Mouse (Mus musculus) forebrain, embryonic 13.5 days (tissue): Measurements from ENCODE around the gene Kdm6b. TPM values are rescaled to one million over a fixed set of nuclear protein-coding genes. Genes with fewer than 3 reads are reported as not detected.
A peak's percentile ranks its signal among the peaks of the same experiment; 100 is the strongest.

Experiments
- ATAC-seq: fragments of 200-750 bp; cut with Nextera tagmentation; 2 replicates; pipeline ENCODE4 v1.8.0; 2017
- H3K27ac ChIP-seq: fragments of 300-500 bp; sonication (generic); 2 replicates; pipeline ENCODE4 v1.5.1; 2015; ENCODE audit warnings: inconsistent platforms, mild to moderate bottlenecking, moderate library complexity
- H3K27me3 ChIP-seq: fragments of 300-500 bp; sonication (generic); 2 replicates; pipeline ENCODE4 v1.6.1; 2015; ENCODE audit warnings: mild to moderate bottlenecking, inconsistent platforms
- H3K36me3 ChIP-seq: fragments of 300-500 bp; sonication (generic); 2 replicates; pipeline ENCODE4 v1.6.1; 2015; ENCODE audit warnings: mild to moderate bottlenecking, inconsistent platforms; ENCODE audit not compliant: poor library complexity, severe bottlenecking
- H3K4me1 ChIP-seq: fragments of 300-500 bp; sonication (generic); 2 replicates; pipeline ENCODE4 v1.6.1; 2015; ENCODE audit warnings: inconsistent platforms
- H3K4me2 ChIP-seq: fragments of 300-500 bp; sonication (generic); 2 replicates; pipeline ENCODE4 v1.6.1; 2015; ENCODE audit warnings: inconsistent platforms, mild to moderate bottlenecking, moderate library complexity
- H3K4me3 ChIP-seq: fragments of 300-500 bp; sonication (generic); 2 replicates; pipeline ENCODE4 v1.5.1; 2015; ENCODE audit warnings: mild to moderate bottlenecking, inconsistent platforms
- H3K9ac ChIP-seq: fragments of 300-500 bp; sonication (generic); 2 replicates; pipeline ENCODE4 v1.6.1; 2015; ENCODE audit warnings: mild to moderate bottlenecking, inconsistent platforms
- H3K9me3 ChIP-seq: fragments of 300-500 bp; sonication (generic); replicated peaks from 2 replicates; pipeline ENCODE4 v1.6.1; 2016; ENCODE audit warnings: inconsistent platforms
- WGBS: fragments of 180-500 bp; shearing (Covaris S2); methylation state at CpG from one replicate; pipeline ENCODE4 v1.1.7; 2015; 5-methylcytosine and 5-hydroxymethylcytosine counted together
- polyA plus RNA-seq: library from polyadenylated mRNA; unstranded; fragments of >200 nt; fragmentation: Nextera tagmentation; extraction: Ambion mirVana; gene quantifications from 2 replicates; pipeline ENCODE4 v1.2.1, GENCODE M21; 2015

The Kdm6b gene
- polyA plus RNA-seq, 1 experiment from 2014 or later = 59.3 TPM

DNA sequence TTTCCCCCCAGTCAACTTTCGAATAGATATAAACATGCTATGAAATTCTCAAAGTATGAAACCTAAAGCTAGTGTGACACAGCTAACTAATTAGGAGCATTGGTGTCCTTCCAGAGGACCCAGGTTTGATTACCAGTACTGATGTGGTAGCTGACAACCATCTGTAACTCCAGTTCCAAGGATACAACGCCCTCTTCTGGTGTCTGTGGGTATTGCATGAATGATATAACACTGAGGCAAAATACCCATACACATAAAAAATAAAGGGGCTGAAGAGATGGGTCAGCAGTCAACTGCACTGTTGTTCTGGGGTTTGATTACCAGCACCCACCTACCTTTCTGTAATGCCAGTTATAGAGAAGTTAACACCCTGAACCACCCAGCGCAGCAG is 40.7 kb downstream of the Kdm6b start:
- no peak overlapping the region for H3K9ac ChIP-seq
- H3K27me3 ChIP-seq = no peaks in the 10 kb centered on the region
- H3K4me1 ChIP-seq = peaks cover 43% of the 10 kb centered on the region
- H3K36me3 ChIP-seq = 0 out of 2 replicates have a peak, but pooled peaks cover 5% of the 10 kb centered on the region
- no peak for ATAC-seq
- WGBS = 66% methylated on average over 3 of the region's 3 CpGs
- peak overlapping the region; percentile 85 for H3K27ac ChIP-seq
- H3K4me3 ChIP-seq = no peak overlapping the region
- no peaks in the 10 kb centered on the region for H3K9me3 ChIP-seq
- H3K4me2 ChIP-seq = no peak overlapping the region

- Histone ChIP-seq H3K27ac (peak overlapping the region; percentile 85), H3K4me1 (peaks cover 48% of the 10 kb centered on the region), H3K36me3 (0 out of 2 replicates have a peak, but pooled peaks cover 5% of the 10 kb centered on the region), H3K4me3 (peak overlapping the region; percentile 18), H3K9ac (no peak overlapping the region; the same call in 1 of the 2 replicates), H3K9me3 (no peaks in the 10 kb centered on the region), H3K27me3 (no peaks in the 10 kb centered on the region), H3K4me2 (peak overlapping the region; percentile 45)
- 46% methylated on average over 12 of the region's 12 CpGs for WGBS
- peak; percentile 26; the same call in 1 of the 2 replicates for ATAC-seq
Measured at GRCm38 (mm10) chr11:69372056-69372779, 41.3 kb downstream of the Kdm6b start.

DNA sequence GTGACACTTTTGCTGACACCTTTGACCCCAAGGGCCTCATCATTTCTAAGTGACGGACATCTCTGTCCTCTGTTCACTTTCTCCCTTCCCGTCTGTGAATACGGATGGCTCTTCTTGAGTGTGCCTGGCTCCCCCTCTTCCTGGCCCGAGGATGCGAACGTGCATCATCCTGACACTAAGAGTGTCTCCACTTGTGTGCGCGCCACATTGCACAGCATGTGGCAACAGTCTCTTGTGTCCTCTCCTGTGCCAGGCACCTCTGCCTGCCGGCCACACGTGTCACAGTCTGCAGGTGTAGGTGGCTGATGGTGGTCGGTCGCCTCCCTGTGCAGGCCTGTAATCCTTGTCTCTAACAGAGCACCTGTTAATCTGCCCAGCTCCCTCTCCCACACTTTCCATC is 41.9 kb downstream of the Kdm6b start:
- H3K4me1 ChIP-seq = peaks cover 51% of the 10 kb centered on the region
- peak overlapping the region; percentile 30; the same call in 1 of the 2 replicates for H3K9ac ChIP-seq
- H3K27me3 ChIP-seq = no peaks in the 10 kb centered on the region
- 0 out of 2 replicates have a peak, but pooled peaks cover 5% of the 10 kb centered on the region for H3K36me3 ChIP-seq
- peak overlapping the region; percentile 45 for H3K4me2 ChIP-seq
- peak; percentile 25; the same call in 1 of the 2 replicates for ATAC-seq
- peak overlapping the region; percentile 85 for H3K27ac ChIP-seq
- 32% methylated on average over 12 of the region's 12 CpGs for WGBS
- H3K9me3 ChIP-seq = no peaks in the 10 kb centered on the region
- peak overlapping the region; percentile 18 for H3K4me3 ChIP-seq

- peaks cover 55% of the 10 kb centered on the region for H3K4me1 ChIP-seq
- H3K4me2 ChIP-seq = peak overlapping the region; percentile 45
- ATAC-seq = no peak
- no peaks in the 10 kb centered on the region for H3K9me3 ChIP-seq
- H3K4me3 ChIP-seq = 0 out of 2 replicates have a peak overlapping the region, but pooled peaks have one; percentile 11
- peak overlapping the region; percentile 85 for H3K27ac ChIP-seq
- 17% methylated on average over 9 of the region's 9 CpGs for WGBS
- no peaks in the 10 kb centered on the region for H3K27me3 ChIP-seq
- 0 out of 2 replicates have a peak, but pooled peaks cover 5% of the 10 kb centered on the region for H3K36me3 ChIP-seq
- peak overlapping the region; percentile 31; the same call in 1 of the 2 replicates for H3K9ac ChIP-seq
Measured at GRCm38 (mm10) chr11:69370817-69371215, 42.7 kb downstream of the Kdm6b start.

GRCm38 (mm10) chr11:69369990-69370816 is 43.3 kb downstream of the Kdm6b start:
- no peaks in the 10 kb centered on the region for H3K27me3 ChIP-seq
- H3K9me3 ChIP-seq = no peaks in the 10 kb centered on the region
- H3K4me3 ChIP-seq = peak overlapping the region; percentile 90
- H3K4me1 ChIP-seq = peaks cover 61% of the 10 kb centered on the region
- peak overlapping the region; percentile 99 for H3K27ac ChIP-seq
- 0 out of 2 replicates have a peak, but pooled peaks cover 5% of the 10 kb centered on the region for H3K36me3 ChIP-seq
- ATAC-seq = no peak
- peak overlapping the region; percentile 100 for H3K9ac ChIP-seq
- 21% methylated on average over 2 of the region's 2 CpGs for WGBS
- H3K4me2 ChIP-seq = peak overlapping the region; percentile 98

DNA sequence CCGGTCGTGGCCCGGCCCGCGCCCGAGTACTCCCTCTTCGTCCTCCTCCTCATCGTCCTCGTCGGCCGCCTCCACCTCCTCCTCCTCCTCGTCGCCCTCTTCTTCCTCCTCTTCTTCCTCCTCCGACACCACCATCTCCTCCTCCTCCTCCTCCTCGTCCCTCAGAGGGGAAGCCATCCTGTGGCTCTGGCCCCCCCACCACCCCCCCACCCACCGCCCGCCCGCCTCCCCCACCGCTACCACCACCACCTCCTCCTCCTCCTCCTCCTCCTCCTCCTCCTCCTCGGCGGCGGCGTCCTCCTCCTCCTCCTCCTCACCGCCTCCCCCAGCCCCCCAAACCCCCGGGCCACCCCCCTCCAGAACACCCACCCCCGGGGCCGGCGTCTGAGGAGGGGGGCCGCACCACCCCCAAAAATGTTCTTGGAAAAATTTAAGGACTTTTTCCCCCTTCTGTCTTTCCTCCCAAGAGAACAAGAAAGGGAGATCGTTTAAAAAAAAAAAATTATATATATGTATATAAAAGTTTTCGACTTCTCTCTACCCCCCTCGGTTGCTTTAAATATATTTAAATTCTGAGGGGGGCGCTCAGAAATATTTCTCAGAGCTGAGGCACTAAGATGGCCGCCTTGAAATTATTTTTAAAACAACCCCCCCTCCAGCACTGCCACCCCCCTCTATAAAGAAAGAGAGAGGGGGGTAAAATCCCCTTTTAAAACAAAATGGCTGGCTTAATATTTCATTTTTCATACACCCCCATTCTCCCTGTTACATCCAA is 44.1 kb downstream of the Kdm6b start, which contains the start of gene Chd3:
Gene Chd3, minus strand, starts transcription at position 192 of the 775 bp plus-strand sequence.
- Histone ChIP-seq H3K27me3 (no peaks in the 10 kb centered on the region), H3K9ac (peak within 1 kb of the TSS; percentile 100), H3K4me2 (peak within 1 kb of the TSS; percentile 98), H3K36me3 (peaks cover 6% of the 10 kb centered on the region; the same call in 1 of the 2 replicates), H3K4me1 (peaks cover 69% of the 10 kb centered on the region), H3K9me3 (no peaks in the 10 kb centered on the region), H3K27ac (peak within 1 kb of the TSS; percentile 99), H3K4me3 (peak within 1 kb of the TSS; percentile 90)
- ATAC-seq = no peak
- 2% methylated on average over 15 of the region's 34 CpGs for WGBS

DNA sequence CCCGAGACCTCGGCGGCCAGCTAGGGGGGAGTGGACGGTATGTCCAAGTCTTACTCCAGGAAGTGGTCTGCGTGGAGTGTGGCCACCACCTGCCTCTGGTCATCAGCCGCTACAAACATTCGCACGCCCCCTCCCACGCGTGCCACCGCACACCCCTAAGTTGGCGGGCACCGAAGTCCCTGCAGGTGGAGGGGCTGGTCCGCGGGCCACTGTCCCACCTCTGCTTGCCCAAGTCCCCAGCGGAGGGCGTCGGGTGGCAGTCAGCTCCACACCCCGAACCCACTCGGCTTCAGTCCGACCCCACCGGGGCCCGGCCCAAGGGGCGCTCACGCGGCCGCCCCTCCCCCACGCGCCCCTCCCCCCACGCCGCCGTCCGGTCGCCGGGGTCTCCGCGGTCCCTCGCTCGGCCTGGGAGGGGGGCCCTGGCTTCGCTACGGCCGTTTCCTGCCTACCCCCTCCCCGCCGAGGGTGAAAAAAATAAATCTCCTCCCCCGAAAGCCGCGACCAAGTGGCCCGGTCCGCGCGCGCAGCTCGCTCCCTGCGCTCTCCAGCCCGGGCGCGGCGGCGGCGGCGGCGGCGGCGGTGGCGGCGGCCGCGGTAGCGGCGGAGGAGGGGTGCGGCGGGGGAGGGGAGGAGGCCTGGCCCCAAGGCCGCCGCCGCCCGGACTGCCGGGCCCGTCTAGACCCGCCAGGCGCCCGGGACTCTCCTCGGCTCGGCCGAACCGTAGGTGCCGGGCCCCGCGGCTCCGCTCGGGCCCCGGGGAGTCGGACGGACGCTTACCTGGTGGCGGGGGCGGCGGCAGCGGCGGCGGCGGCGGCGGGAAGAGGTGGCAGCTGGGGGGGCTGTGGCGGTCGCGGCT is 44.9 kb downstream of the Kdm6b start:
- no peak for ATAC-seq
- Histone ChIP-seq H3K9ac (peak overlapping the region; percentile 100), H3K4me3 (peak overlapping the region; percentile 90), H3K4me1 (peaks cover 76% of the 10 kb centered on the region), H3K4me2 (peak overlapping the region; percentile 98), H3K27ac (peak overlapping the region; percentile 99), H3K27me3 (no peaks in the 10 kb centered on the region), H3K9me3 (no peaks in the 10 kb centered on the region), H3K36me3 (peaks cover 14% of the 10 kb centered on the region)
- WGBS = under 1% methylated on average over 46 of the region's 106 CpGs

DNA sequence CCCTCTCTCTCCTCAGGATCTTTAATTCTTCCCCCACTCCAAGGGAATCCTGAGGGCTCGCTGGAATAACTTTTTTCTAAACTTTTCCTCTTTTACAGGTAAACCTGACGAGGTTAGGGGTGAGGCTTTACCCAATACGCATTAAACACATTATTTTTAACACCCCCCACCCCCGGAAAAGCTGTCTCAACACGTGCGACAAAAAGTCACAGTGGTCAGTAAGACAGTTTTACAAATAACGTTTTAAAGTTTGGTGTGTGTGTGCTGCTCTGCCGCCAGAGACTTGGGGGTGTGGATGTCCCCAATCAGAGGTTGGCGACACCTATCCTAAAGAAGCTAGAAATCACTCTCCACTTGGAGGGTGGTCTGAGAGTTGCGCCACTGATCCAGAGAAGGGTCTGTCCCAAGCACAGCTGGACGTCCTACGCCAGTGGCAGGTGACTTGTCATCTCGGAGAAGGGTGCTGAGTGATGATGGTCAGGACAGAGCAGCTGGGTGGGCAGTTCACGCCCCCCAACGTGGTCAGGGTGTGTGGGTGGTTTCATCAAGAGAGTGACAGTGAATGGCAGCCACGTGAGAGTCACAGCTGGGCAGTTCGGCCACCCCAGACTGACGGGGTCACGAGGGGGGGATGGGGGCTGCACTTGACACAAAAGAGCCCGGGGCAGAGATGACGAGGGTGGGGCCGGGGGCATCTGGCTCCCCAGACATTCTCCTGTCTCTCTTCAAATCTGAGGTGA is 45.7 kb downstream of the Kdm6b start:
- peaks cover 75% of the 10 kb centered on the region for H3K4me1 ChIP-seq
- H3K27me3 ChIP-seq = no peaks in the 10 kb centered on the region
- H3K9me3 ChIP-seq = no peaks in the 10 kb centered on the region
- peak overlapping the region; percentile 98 for H3K4me2 ChIP-seq
- peak overlapping the region; percentile 99 for H3K27ac ChIP-seq
- 1% methylated on average over 22 of the region's 22 CpGs for WGBS
- peaks cover 19% of the 10 kb centered on the region for H3K36me3 ChIP-seq
- ATAC-seq = no peak
- H3K9ac ChIP-seq = peak overlapping the region; percentile 100
- peak overlapping the region; percentile 90 for H3K4me3 ChIP-seq

- no peaks in the 10 kb centered on the region for H3K9me3 ChIP-seq
- peaks cover 25% of the 10 kb centered on the region for H3K36me3 ChIP-seq
- ATAC-seq = no peak; the same call in 1 of the 2 replicates
- H3K27ac ChIP-seq = peak overlapping the region; percentile 99
- no peaks in the 10 kb centered on the region for H3K27me3 ChIP-seq
- H3K4me3 ChIP-seq = peak overlapping the region; percentile 90
- peaks cover 73% of the 10 kb centered on the region for H3K4me1 ChIP-seq
- peak overlapping the region; percentile 100 for H3K9ac ChIP-seq
- 0% methylated on average over 22 of the region's 22 CpGs for WGBS
- H3K4me2 ChIP-seq = peak overlapping the region; percentile 98
Measured at GRCm38 (mm10) chr11:69366855-69367615, 46.4 kb downstream of the Kdm6b start.
